Mouse (Mus musculus): ENCODE measurements around the gene Fam241b.

Fam241b gene

DNA sequence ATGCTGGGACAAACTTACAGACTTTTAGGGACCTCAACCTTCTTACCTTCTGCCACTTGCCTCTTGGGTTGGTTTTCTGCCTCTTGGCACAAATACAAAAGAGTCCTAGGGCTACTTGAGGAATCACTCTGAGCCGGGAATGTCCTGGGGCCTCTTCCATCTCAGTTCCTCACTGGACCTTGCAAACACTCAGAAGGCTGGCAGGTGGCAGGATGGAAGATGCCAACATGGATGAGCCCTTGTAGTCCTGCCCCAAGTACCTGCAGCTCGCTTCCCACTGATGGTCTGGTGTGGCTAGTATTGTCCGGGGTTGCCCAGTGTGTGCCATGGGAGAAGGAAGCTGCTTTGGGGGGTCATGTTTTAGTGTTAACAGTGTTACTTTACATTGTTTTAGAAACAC lies 73.8 kb downstream of the Fam241b start:
- DNase-seq, result no peak

GRCm38 (mm10) chr10:62069398-62069797 lies 74.3 kb downstream of the Fam241b start:
- DNase-seq, result peak; percentile 30

DNA sequence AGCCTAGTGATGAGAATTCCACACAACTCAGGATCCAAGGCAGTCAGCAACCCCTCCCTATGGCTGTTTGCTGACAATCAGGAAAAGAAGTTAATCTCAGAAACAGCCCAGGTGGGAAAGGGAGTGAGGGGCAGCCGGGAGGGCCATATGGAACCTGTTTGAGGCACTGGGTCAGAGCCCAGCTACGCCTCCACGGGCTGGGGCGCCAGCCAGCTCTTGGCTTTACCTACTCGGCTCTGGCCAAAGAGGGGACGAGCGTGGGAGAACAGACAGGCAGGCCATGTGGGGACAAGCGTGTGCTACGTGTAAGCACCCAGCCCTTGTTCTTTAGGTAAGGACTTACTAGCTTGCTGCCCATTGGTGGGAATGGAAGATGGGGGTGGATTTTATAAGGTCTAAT lies 75.2 kb downstream of the Fam241b start:
- DNase-seq, result no peak

DNA sequence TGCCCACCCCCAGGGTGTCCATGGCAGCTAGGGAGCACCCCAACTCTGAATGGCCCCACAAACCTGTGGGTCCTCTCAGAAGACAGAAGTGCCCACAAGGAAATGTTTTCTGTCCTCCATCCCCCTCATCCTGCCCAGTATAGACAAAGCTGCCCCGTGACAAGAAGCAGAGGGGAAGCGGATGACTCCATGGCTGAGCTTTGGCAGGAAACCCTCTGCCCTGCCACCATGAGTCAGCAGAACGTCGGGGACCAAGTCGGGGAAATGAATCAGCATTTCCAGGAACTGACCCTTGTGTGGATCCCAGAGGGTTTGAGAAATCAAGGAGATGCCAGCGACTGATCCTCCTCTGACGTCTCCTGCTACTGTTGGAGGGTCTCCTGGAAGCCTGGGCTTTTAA lies 77.5 kb downstream of the Fam241b start:
- peak; percentile 61 for DNase-seq

DNA sequence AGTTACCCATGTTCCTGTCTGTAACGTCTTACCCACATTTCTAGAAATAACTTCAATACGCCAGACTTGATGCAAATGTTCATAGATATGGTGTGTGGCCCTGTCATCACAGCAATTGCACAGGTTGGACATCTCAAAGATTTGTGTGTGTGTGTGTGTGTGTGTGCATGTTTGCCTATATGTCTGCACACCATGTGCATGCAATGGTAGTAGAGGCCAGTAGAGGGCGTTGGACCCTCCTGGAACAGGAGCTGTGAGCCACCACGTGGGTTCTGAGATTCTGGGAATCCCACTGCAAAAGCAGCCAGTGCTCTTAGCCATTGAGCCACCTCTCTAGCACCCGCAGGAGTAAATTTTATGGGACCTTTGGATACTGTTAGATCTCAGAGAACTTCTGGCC lies 80.9 kb downstream of the Fam241b start:
- DNase-seq, result no peak

DNA sequence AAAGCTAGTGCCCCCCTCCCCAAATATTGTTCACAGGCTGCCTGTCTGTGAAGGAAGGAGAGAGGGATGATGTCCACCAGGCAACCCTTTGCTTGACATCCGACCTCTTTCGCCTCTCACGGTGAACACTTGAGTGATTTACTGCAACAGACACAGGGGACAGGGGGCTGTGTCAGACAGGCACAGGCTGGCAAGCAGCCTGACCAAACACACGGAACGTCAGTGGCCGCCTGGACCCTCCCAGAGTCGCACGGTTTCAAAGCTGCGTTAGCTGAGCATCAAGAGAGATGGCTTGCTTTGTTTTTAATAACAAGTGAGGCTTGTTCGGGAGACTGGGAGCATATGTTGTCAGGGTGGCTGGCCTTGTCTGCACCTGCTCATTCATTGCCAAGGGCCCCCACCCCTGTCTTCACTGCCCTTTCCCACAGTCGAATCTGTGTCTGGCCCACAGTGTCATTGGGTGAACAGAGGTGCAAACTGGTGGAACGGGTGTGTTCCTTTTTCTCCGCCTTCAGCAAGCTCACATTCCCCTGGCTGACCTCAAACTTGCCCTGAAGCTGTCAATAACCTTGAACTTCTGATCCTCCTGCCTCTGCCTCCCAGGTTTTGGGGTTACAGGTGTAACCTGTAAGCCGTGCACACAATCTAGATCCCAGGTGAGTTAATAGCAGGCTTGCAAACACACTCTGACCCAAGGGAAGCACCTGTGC lies 82.6 kb downstream of the Fam241b start:
- no peak for DNase-seq

- no peak for DNase-seq
Observed at GRCm38 (mm10) chr10:62060224-62060913, 83.4 kb downstream of the Fam241b start.

DNA sequence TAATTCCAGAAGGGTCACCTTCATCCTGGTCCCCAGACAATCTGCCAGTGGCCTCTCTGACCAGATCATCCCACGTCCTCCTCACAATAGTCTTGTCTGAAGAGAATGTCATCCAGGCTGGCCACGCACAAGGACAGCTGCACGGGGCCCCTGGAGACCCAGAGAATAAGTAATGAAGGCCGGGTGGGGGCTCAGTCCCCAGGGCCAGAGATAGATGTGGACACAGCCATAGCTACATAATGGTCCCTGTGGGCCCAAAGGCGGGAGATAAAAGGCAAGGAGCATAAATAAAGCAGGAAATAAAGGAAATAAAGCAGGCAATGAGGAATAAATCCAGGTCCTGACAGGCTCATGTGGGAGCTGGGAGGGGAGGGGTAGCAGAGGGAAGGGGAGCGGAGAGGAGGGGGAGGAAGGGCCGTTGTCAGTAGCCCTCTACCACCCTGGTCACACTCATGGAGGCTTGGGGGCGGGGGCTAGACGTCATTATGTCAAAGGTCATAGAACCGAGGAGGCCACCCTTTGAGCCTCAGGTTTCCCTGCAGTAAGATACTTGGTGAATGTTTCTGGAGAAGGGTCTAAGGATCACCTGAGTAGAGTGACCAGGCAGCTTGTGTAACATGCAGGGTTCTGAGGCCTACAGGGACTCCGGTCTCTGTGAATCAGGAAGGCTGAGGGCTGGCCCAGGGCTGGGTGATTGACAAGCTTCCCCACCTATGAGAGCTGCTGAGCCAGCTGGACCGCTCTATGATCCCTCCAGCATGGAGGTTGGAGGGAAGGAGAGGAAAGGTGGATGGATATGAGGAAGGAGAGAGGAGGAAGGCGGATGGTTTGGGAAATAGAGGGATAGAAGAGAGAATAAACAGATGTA lies 85.0 kb downstream of the Fam241b start:
- DNase-seq, result no peak

Data from lung, postnatal 10 days (tissue).